Mouse (Mus musculus): Measurements from ENCODE around the gene Gm10972.
A peak's percentile ranks its signal among the peaks of the same experiment; 100 is the strongest.
"Not testable (repeated sequence)": the region's sequence is repeated elsewhere in the genome, so short reads cannot be mapped to it uniquely, and the experiment has no call there.

Gm10972 gene

GRCm38 (mm10) chr3:94659142-94659748 lies 16.3 kb downstream of the Gm10972 start:
- DNase-seq: peak; percentile 45

GRCm38 (mm10) chr3:94660841-94661240 lies 17.9 kb downstream of the Gm10972 start:
- not testable (repeated sequence) for DNase-seq

GRCm38 (mm10) chr3:94665060-94665802 lies 22.3 kb downstream of the Gm10972 start:
- not testable (repeated sequence) for DNase-seq

- DNase-seq: not testable (repeated sequence)
These were observed 23.0 kb downstream of the Gm10972 start for GRCm38 (mm10) chr3:94665896-94666295.

GRCm38 (mm10) chr3:94675101-94675500 lies 32.2 kb downstream of the Gm10972 start:
- DNase-seq: not testable (repeated sequence)

GRCm38 (mm10) chr3:94679351-94679841 lies 36.5 kb downstream of the Gm10972 start:
- DNase-seq: peak; percentile 51

GRCm38 (mm10) chr3:94680032-94680431 lies 37.1 kb downstream of the Gm10972 start:
- DNase-seq: not testable (repeated sequence)

- DNase-seq: no peak
These were observed 37.9 kb downstream of the Gm10972 start for GRCm38 (mm10) chr3:94680783-94681182.

- no peak for DNase-seq
These were observed 40.7 kb downstream of the Gm10972 start for GRCm38 (mm10) chr3:94683646-94684045.

GRCm38 (mm10) chr3:94685989-94686772 lies 43.3 kb downstream of the Gm10972 start:
- not testable (repeated sequence) for DNase-seq

- not testable (repeated sequence) for DNase-seq
These were observed 45.8 kb downstream of the Gm10972 start for GRCm38 (mm10) chr3:94688698-94689097.

- not testable (repeated sequence) for DNase-seq
These were observed 46.3 kb downstream of the Gm10972 start for GRCm38 (mm10) chr3:94689195-94689594.

- not testable (repeated sequence) for DNase-seq
These were observed 47.2 kb downstream of the Gm10972 start for GRCm38 (mm10) chr3:94690162-94690561.

- no peak for DNase-seq
These were observed 47.8 kb downstream of the Gm10972 start for GRCm38 (mm10) chr3:94690616-94691247.

GRCm38 (mm10) chr3:94691694-94692093 lies 48.8 kb downstream of the Gm10972 start:
- DNase-seq: not testable (repeated sequence)

Measured in kidney, postnatal 10 days (tissue).